Mouse (Mus musculus): ENCODE data around the gene Gdpd1.

DNA sequence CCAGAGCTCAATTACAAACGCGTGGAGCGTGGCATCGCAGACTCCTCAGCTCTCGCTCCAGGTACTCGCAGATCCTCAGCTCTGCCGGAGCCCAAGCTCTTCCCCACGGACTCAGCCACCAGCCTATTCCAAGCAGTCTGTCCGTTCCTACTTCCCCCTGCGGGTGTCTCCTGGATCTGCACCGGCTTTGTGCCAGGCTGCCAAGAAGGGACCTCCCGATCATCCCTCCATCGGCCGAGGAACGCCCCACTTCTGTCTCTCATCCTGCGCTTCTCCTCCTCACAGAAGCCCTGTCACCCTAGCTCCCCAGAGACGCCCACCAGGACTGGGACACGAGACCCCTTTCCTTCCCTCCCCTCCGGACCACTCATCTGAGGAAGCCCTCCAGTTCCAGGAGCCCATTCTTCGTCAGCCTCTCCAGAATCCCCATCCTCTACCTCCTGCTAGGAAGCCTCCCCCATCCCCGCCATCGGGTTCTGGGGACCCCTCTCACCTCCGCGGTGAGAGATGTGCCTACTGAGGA, 458 bp downstream of the Gdpd1 start:
- peak; percentile 77 for TF ChIP-seq CTCF (IDR thresholded peaks at IDR 0.05)
- no peak for TF ChIP-seq EP300 (IDR thresholded peaks at IDR 0.05)

Data from lung, postnatal 0 days (tissue).